Mouse (Mus musculus): ENCODE results near the gene Gcdh.

Gene Gcdh

DNA sequence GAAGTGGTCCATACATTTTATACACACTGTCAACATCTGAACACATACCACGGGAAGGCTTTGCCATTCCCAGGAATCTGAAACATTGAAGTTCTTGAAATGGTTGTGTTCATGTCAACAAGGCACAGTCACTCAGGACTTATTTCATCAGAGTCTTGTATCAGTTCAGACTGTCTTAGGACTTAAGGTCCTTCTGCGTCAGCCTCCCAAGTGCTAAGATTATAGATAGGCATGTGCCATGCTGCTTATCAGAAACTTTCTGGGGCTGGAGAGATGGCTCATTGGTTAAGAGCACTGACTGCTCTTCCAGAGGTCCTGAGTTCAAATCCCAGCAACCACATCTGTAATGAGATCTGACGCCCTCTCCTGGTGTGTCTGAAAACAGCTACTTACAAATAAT lies 19.4 kb downstream of the Gcdh start:
- H3K9me3 ChIP-seq (ENCODE audit: low read length), result no peaks in the 10 kb centered on the region
- peaks cover 6% of the 10 kb centered on the region for H3K27me3 ChIP-seq (ENCODE audit: insufficient read depth, low read length)
- TF ChIP-seq CTCF (conservative IDR thresholded peaks at IDR 0.05; ENCODE audit: low read length) (no peak), NANOG (IDR thresholded peaks at IDR 0.05; ENCODE audit: borderline replicate concordance, low read length) (no peak), POU5F1 (IDR thresholded peaks at IDR 0.05; ENCODE audit: borderline replicate concordance, low read length) (no peak)
- H3K4me3 ChIP-seq (replicated peaks; ENCODE audit: low read length), result no peak overlapping the region
- H3K36me3 ChIP-seq (ENCODE audit: insufficient read depth, low read length), result peaks cover 71% of the 10 kb centered on the region
- H3K4me1 ChIP-seq (replicated peaks; ENCODE audit: low read depth, low read length), result peaks cover 27% of the 10 kb centered on the region

- H3K36me3 ChIP-seq (ENCODE audit: insufficient read depth, low read length), result peaks cover 75% of the 10 kb centered on the region
- TF ChIP-seq POU5F1 (IDR thresholded peaks at IDR 0.05; ENCODE audit: borderline replicate concordance, low read length), result no peak
- no peak for TF ChIP-seq CTCF (conservative IDR thresholded peaks at IDR 0.05; ENCODE audit: low read length)
- no peak for TF ChIP-seq NANOG (IDR thresholded peaks at IDR 0.05; ENCODE audit: borderline replicate concordance, low read length)
- H3K9me3 ChIP-seq (ENCODE audit: low read length), result no peaks in the 10 kb centered on the region
- peak overlapping the region; percentile 82 for H3K4me3 ChIP-seq (replicated peaks; ENCODE audit: low read length)
- H3K4me1 ChIP-seq (replicated peaks; ENCODE audit: low read depth, low read length), result peaks cover 23% of the 10 kb centered on the region
- peaks cover 6% of the 10 kb centered on the region for H3K27me3 ChIP-seq (ENCODE audit: insufficient read depth, low read length)
These were observed 20.7 kb downstream of the Gcdh start for GRCm38 (mm10) chr8:84873016-84873415.

DNA sequence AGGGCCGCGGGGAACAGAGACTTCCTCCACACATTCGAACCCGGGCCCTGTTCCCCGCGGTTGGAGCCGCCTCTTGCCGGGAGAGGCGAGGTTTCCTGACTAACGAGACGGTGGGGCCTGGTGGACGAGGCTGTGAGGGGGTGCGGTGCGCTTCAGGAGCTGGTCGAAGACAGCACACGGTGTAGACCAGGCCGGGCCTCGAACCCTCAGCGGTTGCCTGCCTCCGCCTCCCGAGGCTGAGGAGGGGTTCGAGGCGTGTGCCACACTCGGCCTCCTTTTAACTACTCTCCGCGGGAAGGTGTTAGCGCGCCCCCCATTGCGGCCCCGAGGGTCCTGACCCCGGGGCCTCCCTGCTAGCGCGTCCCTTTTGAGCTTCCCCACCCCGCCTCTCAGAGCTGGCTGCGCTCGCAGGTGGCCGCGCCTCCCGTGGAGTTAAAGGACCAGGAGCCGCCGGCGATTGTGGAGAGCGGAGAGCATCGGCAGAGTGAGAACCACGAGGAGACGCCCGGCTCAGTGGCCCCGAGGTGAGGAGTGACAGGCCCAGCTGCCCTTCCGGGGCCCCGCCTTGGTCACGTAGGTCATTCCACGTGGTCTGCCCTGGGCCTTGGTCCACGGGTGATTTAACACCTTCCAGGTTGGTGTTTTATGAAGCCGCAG lies 21.3 kb downstream of the Gcdh start:
- TF ChIP-seq CTCF (conservative IDR thresholded peaks at IDR 0.05; ENCODE audit: low read length) (no peak), NANOG (IDR thresholded peaks at IDR 0.05; ENCODE audit: borderline replicate concordance, low read length) (no peak), POU5F1 (IDR thresholded peaks at IDR 0.05; ENCODE audit: borderline replicate concordance, low read length) (no peak)
- Histone ChIP-seq H3K36me3 (ENCODE audit: insufficient read depth, low read length) (peaks cover 75% of the 10 kb centered on the region), H3K27me3 (ENCODE audit: insufficient read depth, low read length) (peaks cover 6% of the 10 kb centered on the region), H3K4me1 (replicated peaks; ENCODE audit: low read depth, low read length) (peaks cover 23% of the 10 kb centered on the region), H3K9me3 (ENCODE audit: low read length) (no peaks in the 10 kb centered on the region), H3K4me3 (replicated peaks; ENCODE audit: low read length) (peak overlapping the region; percentile 82)

GRCm38 (mm10) chr8:84871376-84872308 lies 22.1 kb downstream of the Gcdh start, which contains the start of gene Syce2:
TSS of gene Syce2 (plus strand) at chr8:84872111.
- TF ChIP-seq CTCF (conservative IDR thresholded peaks at IDR 0.05; ENCODE audit: low read length) (peak; percentile 3; the same call in 1 of the 2 replicates), POU5F1 (IDR thresholded peaks at IDR 0.05; ENCODE audit: borderline replicate concordance, low read length) (no peak)
- H3K4me1 ChIP-seq (replicated peaks; ENCODE audit: low read depth, low read length), result peaks cover 26% of the 10 kb centered on the region
- peak within 1 kb of the TSS; percentile 82 for H3K4me3 ChIP-seq (replicated peaks; ENCODE audit: low read length)
- peaks cover 6% of the 10 kb centered on the region for H3K27me3 ChIP-seq (ENCODE audit: insufficient read depth, low read length)
- H3K36me3 ChIP-seq (ENCODE audit: insufficient read depth, low read length), result peaks cover 75% of the 10 kb centered on the region
- H3K9me3 ChIP-seq (ENCODE audit: low read length), result no peaks in the 10 kb centered on the region

DNA sequence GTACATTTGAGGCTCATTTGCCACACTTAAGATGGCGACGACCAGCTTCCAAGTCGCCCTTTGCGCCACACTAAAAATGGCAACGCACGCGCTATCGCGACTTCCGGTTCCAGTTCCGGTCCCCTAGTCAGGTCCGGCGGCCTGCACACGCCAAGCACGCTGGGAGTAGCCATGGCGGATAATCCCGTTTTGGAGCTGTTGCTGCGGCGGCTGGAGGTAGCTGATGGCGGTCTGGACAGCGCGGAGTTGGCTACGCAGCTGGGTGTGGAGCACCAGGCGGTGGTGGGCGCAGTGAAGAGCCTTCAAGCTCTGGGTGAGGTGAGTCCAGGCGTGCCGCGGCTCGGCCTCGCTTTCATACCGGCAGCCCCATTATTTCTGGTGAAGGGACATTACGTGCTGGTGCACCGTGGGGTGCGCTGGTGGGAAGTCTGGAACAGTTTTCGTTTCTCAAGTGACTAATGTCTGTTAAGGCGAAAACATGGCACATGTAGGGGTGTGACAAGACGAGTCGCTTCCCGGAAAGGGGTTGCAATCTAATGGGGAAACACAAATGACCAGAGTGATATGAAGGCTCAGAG lies 36.8 kb downstream of the Gcdh start, which contains the start of gene Farsa:
TSS of gene Farsa (plus strand) at position 126 of the 578 bp plus-strand sequence.
- H3K36me3 ChIP-seq (ENCODE audit: insufficient read depth, low read length), result peaks cover 38% of the 10 kb centered on the region
- peak within 1 kb of the TSS; percentile 100 for H3K4me3 ChIP-seq (replicated peaks; ENCODE audit: low read length)
- no peaks in the 10 kb centered on the region for H3K27me3 ChIP-seq (ENCODE audit: insufficient read depth, low read length)
- no peaks in the 10 kb centered on the region for H3K9me3 ChIP-seq (ENCODE audit: low read length)
- H3K4me1 ChIP-seq (replicated peaks; ENCODE audit: low read depth, low read length), result peaks cover 52% of the 10 kb centered on the region
- no peak for TF ChIP-seq POU5F1 (IDR thresholded peaks at IDR 0.05; ENCODE audit: borderline replicate concordance, low read length)
- TF ChIP-seq NANOG (IDR thresholded peaks at IDR 0.05; ENCODE audit: borderline replicate concordance, low read length), result no peak

DNA sequence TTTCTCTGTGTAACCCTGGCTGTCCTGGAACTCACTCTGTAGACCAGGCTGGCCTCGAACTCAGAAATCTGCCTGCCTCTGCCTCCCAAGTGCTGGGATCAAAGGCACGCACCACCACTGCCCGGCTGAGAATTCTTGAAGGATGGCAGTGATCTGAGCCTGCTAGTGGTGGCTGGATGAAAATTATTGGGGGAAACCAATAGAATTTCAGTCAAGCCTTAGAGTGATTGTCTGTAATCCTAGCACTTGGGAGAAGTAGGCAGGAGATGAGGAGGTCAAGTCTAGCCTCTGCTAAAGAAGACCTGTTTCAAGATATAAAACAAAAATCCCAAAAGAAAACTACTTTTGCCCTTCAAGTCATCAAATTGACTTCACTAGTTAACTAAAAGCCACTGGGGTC lies 37.3 kb downstream of the Gcdh start:
- Histone ChIP-seq H3K9me3 (ENCODE audit: low read length) (no peaks in the 10 kb centered on the region), H3K4me1 (replicated peaks; ENCODE audit: low read depth, low read length) (peaks cover 48% of the 10 kb centered on the region), H3K4me3 (replicated peaks; ENCODE audit: low read length) (peak overlapping the region; percentile 100; the same call in 1 of the 2 replicates), H3K36me3 (ENCODE audit: insufficient read depth, low read length) (peaks cover 33% of the 10 kb centered on the region), H3K27me3 (ENCODE audit: insufficient read depth, low read length) (no peaks in the 10 kb centered on the region)
- TF ChIP-seq NANOG (IDR thresholded peaks at IDR 0.05; ENCODE audit: borderline replicate concordance, low read length) (no peak), POU5F1 (IDR thresholded peaks at IDR 0.05; ENCODE audit: borderline replicate concordance, low read length) (no peak), CTCF (conservative IDR thresholded peaks at IDR 0.05; ENCODE audit: low read length) (no peak)

DNA sequence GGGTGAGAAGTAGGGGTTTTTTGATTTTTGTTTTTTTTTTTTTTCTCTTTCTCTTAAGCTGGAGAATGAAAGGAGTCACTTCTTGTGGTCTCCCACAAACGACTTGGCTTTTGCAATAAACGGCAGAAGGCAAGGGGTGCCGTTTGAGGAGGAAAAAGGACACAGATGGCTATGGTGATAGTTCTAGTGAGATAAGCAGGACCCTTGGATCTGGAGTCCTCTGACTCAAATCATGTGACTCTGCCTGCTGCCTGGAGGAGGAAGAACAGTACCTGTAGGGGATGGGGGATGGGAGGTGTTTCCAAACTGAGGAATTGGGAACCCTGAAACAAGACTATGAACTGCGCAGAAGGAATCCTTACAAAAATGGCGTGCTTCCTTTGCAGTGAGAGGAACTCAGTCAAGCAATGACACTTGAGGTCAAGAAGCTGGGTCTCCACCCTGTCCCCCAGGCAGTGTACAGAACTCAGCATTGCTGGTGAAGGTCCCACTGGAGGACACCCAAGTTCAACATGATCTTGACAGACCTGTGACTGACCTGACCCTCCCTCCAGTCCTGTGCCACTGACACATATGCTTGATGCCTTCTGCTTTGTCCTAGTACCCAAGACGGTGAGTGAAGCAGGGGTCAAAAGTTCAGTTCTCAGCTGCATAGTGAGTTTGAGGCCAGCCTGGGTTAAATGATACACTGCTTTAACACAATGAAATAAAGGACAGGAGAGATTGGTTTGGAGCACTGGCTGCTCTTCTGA lies 45.9 kb downstream of the Gcdh start:
- H3K9me3 ChIP-seq (ENCODE audit: low read length), result no peaks in the 10 kb centered on the region
- peaks cover 34% of the 10 kb centered on the region for H3K36me3 ChIP-seq (ENCODE audit: insufficient read depth, low read length)
- no peak for TF ChIP-seq POU5F1 (IDR thresholded peaks at IDR 0.05; ENCODE audit: borderline replicate concordance, low read length)
- TF ChIP-seq CTCF (conservative IDR thresholded peaks at IDR 0.05; ENCODE audit: low read length), result no peak

More for the DNA sequence above, 45.9 kb downstream of the Gcdh start:
- H3K27me3 ChIP-seq (ENCODE audit: insufficient read depth, low read length), result no peaks in the 10 kb centered on the region
- peak overlapping the region; percentile 77 for H3K4me3 ChIP-seq (replicated peaks; ENCODE audit: low read length)
- H3K4me1 ChIP-seq (replicated peaks; ENCODE audit: low read depth, low read length), result peaks cover 47% of the 10 kb centered on the region

Data from E14TG2a.4 (cell line).